Mouse (Mus musculus) megakaryocyte, embryonic 14.5 days (primary cell): Measurements from ENCODE around the gene Rab5if.

Experiments
- FLI1 ChIP-seq: IDR thresholded peaks from 2 replicates; pipeline ENCODE4 v1.6.1; 2012; ENCODE audit warnings: low read length, inconsistent platforms, mixed read lengths
- GATA1 ChIP-seq: IDR thresholded peaks from 3 replicates; pipeline ENCODE4 v1.6.1; 2012; ENCODE audit warnings: mixed read lengths, low read length, inconsistent platforms, borderline replicate concordance

DNA sequence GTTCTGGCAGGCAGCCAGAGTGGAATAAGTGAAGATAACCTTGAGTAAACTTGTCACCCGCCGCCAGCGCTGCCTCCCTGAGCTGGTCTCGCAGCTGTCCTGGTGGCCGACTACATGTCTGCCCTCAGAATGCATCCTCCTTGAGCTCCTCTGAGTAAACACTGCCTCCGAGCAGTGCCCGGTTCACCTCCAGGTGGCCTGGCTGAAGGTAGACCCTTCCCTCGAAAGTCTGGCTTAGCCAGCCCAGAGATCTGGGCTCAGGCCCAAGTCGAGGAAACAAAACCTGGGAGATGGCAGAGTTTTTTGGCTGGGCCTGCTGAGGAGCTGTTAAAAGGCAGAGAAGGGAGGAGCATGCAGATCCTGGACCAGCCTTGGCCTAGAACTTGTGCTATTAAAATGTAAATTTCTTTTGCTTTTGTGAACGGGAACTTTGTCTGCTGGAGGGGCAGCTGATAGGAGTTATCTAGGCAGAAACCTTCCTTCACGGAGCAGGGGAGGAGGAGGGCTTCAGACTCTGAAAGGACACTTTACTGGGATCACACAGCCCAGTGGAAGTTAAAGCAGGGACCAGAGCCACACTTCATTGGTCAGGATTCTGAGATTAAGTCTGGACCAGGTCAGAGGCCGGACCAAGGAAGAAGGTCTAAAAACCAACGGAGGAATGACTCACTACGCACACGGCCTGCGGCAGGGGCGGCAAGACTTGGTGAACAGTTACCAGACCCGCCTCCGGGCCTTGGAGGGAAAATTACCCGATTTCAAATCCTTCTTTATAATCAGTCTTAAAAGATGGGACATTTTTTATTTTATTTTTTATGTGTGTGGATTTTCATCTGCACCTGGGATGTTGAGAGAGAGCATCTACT, 20.9 kb upstream of the Rab5if start:
- TF ChIP-seq GATA1: no peak
- no peak for TF ChIP-seq FLI1
